Mouse (Mus musculus) liver, embryonic 11.5 days (tissue): ENCODE measurements around the gene Tbl1xr1. TPM values are rescaled to one million over a fixed set of nuclear protein-coding genes. Genes with fewer than 3 reads are reported as not detected.

Experiments used
- ATAC-seq: fragments of 200-750 bp; cut with Nextera tagmentation; replicated peaks from 2 replicates; pipeline ENCODE4 v1.8.0; 2017; ENCODE audit warnings: moderate number of reproducible peaks, mild to moderate bottlenecking, moderate TSS enrichment, moderate library complexity; ENCODE audit not compliant: low FRiP score
- DNase-seq: peaks from one replicate; pipeline ENCODE4 v3.0.0-alpha.2; 2017; ENCODE audit warnings: low spot score
- H3K27ac ChIP-seq: fragments of 300-500 bp; sonication (generic); 2 replicates; pipeline ENCODE4 v1.5.1; 2014; ENCODE audit warnings: mild to moderate bottlenecking, low read depth, low read length, control low read depth
- H3K27me3 ChIP-seq: fragments of 300-500 bp; sonication (generic); replicated peaks from 2 replicates; pipeline ENCODE4 v1.6.1; 2014; ENCODE audit warnings: low read length, mixed read lengths; ENCODE audit not compliant: control insufficient read depth, insufficient read depth
- H3K36me3 ChIP-seq: fragments of 300-500 bp; sonication (generic); 2 replicates; pipeline ENCODE4 v1.6.1; 2014; ENCODE audit warnings: mild to moderate bottlenecking, low read length, moderate library complexity, mixed read lengths; ENCODE audit not compliant: control insufficient read depth, insufficient read depth
- H3K4me1 ChIP-seq: fragments of 300-500 bp; sonication (generic); replicated peaks from 2 replicates; pipeline ENCODE4 v1.6.1; 2014; ENCODE audit warnings: low read length, mixed read lengths; ENCODE audit not compliant: control insufficient read depth, insufficient read depth
- H3K4me2 ChIP-seq: fragments of 300-500 bp; sonication (generic); 2 replicates; pipeline ENCODE4 v1.6.1; 2014; ENCODE audit warnings: mild to moderate bottlenecking, control low read depth, moderate library complexity
- H3K4me3 ChIP-seq: fragments of 300-500 bp; sonication (generic); 2 replicates; pipeline ENCODE4 v1.5.1; 2014; ENCODE audit warnings: low read depth, low read length, control low read depth
- H3K9ac ChIP-seq: fragments of 300-500 bp; sonication (generic); 2 replicates; pipeline ENCODE4 v1.6.1; 2014; ENCODE audit warnings: low read depth, low read length, control low read depth
- H3K9me3 ChIP-seq: fragments of 300-500 bp; sonication (generic); 2 replicates; pipeline ENCODE4 v1.6.1; 2016; ENCODE audit warnings: low read length, inconsistent platforms, mixed read lengths; ENCODE audit not compliant: control insufficient read depth
- WGBS: fragments of 180-500 bp; shearing (Covaris S2); extraction: QIAGEN DNeasy Blood & Tissue Kit; methylation state at CpG from one replicate; pipeline ENCODE4 v1.1.7; 2014; 5-methylcytosine and 5-hydroxymethylcytosine counted together
- polyA plus RNA-seq: library from polyadenylated mRNA; unstranded; fragments of >200 nt; fragmentation: Nextera tagmentation; extraction: Ambion mirVana; gene quantifications from 2 replicates; pipeline ENCODE4 v1.2.1, GENCODE M21; 2014

Tbl1xr1 gene
- polyA plus RNA-seq, 1 experiment from 2014 or later: 21.2 TPM

GRCm38 (mm10) chr3:22228052-22228451, 151.6 kb downstream of the Tbl1xr1 start:
- ATAC-seq: no peak
- no peak overlapping the region for H3K4me2 ChIP-seq
- H3K9ac ChIP-seq: no peak overlapping the region
- H3K36me3 ChIP-seq: no peaks in the 10 kb centered on the region
- H3K9me3 ChIP-seq: no peaks in the 10 kb centered on the region
- H3K4me3 ChIP-seq: no peak overlapping the region
- DNase-seq: no peak
- H3K27me3 ChIP-seq: no peaks in the 10 kb centered on the region
- H3K4me1 ChIP-seq: no peaks in the 10 kb centered on the region
- WGBS: 58% methylated on average over 3 of the region's 3 CpGs
- no peak overlapping the region for H3K27ac ChIP-seq

GRCm38 (mm10) chr3:22230635-22231034, 154.2 kb downstream of the Tbl1xr1 start:
- Histone ChIP-seq H3K4me1 (no peaks in the 10 kb centered on the region), H3K27me3 (no peaks in the 10 kb centered on the region), H3K9ac (no peak overlapping the region), H3K36me3 (no peaks in the 10 kb centered on the region), H3K4me2 (no peak overlapping the region), H3K27ac (no peak overlapping the region), H3K4me3 (no peak overlapping the region), H3K9me3 (no peaks in the 10 kb centered on the region)
- 38% methylated on average over 3 of the region's 3 CpGs for WGBS
- ATAC-seq: no peak
- DNase-seq: no peak

GRCm38 (mm10) chr3:22238106-22238900, 161.9 kb downstream of the Tbl1xr1 start:
- 70% methylated on average over 16 of the region's 16 CpGs for WGBS
- DNase-seq (no peak), ATAC-seq (no peak)
- no peak overlapping the region for H3K4me3 ChIP-seq
- H3K9me3 ChIP-seq: no peaks in the 10 kb centered on the region
- no peak overlapping the region for H3K9ac ChIP-seq
- no peaks in the 10 kb centered on the region for H3K27me3 ChIP-seq
- H3K27ac ChIP-seq: no peak overlapping the region
- H3K36me3 ChIP-seq: no peaks in the 10 kb centered on the region
- H3K4me2 ChIP-seq: no peak overlapping the region
- H3K4me1 ChIP-seq: no peaks in the 10 kb centered on the region
